Mouse (Mus musculus) embryonic facial prominence, embryonic 14.5 days (tissue): Measurements from ENCODE around the gene Mtmr4. TPM values are rescaled to one million over a fixed set of nuclear protein-coding genes. Genes with fewer than 3 reads are reported as not detected.

Experiments used
- polyA plus RNA-seq: library from polyadenylated mRNA; unstranded; fragments of >200 nt; fragmentation: Nextera tagmentation; extraction: Ambion mirVana; gene quantifications from 2 replicates; pipeline ENCODE4 v1.2.1, GENCODE M21; 2014

Gene Mtmr4
- polyA plus RNA-seq, 1 experiment from 2014 or later, result 34.3 TPM

Other genes starting within 250 kb of the Mtmr4 start
- 4.2 and 6.6 TPM in 2 replicates for gene Ppm1e, start 233.1 kb upstream of the Mtmr4 start, polyA plus RNA-seq
- 5.2 and 7.2 TPM in 2 replicates for gene Rad51c, start 187.2 kb upstream of the Mtmr4 start, polyA plus RNA-seq
- gene Tex14, start 187.1 kb upstream of the Mtmr4 start, polyA plus RNA-seq, result 4.8 and 5.6 TPM in 2 replicates
- not detected in 2 replicates for gene Gm11492, start 25.5 kb upstream of the Mtmr4 start, polyA plus RNA-seq
- gene Sept4, start 23.3 kb upstream of the Mtmr4 start, polyA plus RNA-seq, result 40.1 and 42.2 TPM in 2 replicates
- 0.17 and 0.25 TPM in 2 replicates for gene Hsf5, start 25.0 kb downstream of the Mtmr4 start, polyA plus RNA-seq
- 5.3 and 6.2 TPM in 2 replicates for gene Rnf43, start 70.6 kb downstream of the Mtmr4 start, polyA plus RNA-seq
- 146 and 153 TPM in 2 replicates for gene Supt4a, start 145.4 kb downstream of the Mtmr4 start, polyA plus RNA-seq
- 1.9 and 2.2 TPM in 2 replicates for gene Tspoap1, start 168.4 kb downstream of the Mtmr4 start, polyA plus RNA-seq
- gene Mpo, start 201.4 kb downstream of the Mtmr4 start, polyA plus RNA-seq, result 0.77 and 2.7 TPM in 2 replicates
- gene Lpo, start 236.1 kb downstream of the Mtmr4 start, polyA plus RNA-seq, result 0.18 and 0.38 TPM in 2 replicates